Mouse (Mus musculus) CH12.LX (cell line): ENCODE results near the gene Wdr62. TPM values are rescaled to one million over a fixed set of nuclear protein-coding genes. Genes with fewer than 3 reads are reported as not detected.
"Not testable (repeated sequence)": the region's sequence is repeated elsewhere in the genome, so short reads cannot be mapped to it uniquely, and the experiment has no call there.

Experiments
- DNase-seq: peaks from one replicate; pipeline ENCODE4 v3.0.0-alpha.2; 2013; ENCODE audit errors: extremely low read depth
- H3K27ac ChIP-seq: 2 replicates; pipeline ENCODE4 v1.5.1; 2012; ENCODE audit warnings: low read depth, mild to moderate bottlenecking, control low read depth, moderate library complexity; ENCODE audit not compliant: insufficient read depth
- H3K27me3 ChIP-seq: replicated peaks from 2 replicates; pipeline ENCODE3; 2012; ENCODE audit warnings: inconsistent platforms
- H3K36me3 ChIP-seq, 2 experiments: replicated peaks in 1 of 2; 2 replicates each; pipeline versions ENCODE3 to v1.6.1; 2012; ENCODE audit warnings: inconsistent platforms in 1 of 2, low read length in 1 of 2, mild to moderate bottlenecking in 1 of 2, mixed read lengths in 1 of 2, moderate library complexity in 1 of 2; ENCODE audit not compliant: control insufficient read depth in 1 of 2, insufficient read depth in 1 of 2
- H3K4me1 ChIP-seq, 2 experiments: 2 replicates each; pipeline ENCODE4 v1.6.1; 2012; ENCODE audit warnings: inconsistent platforms in 1 of 2, moderate library complexity in 1 of 2; ENCODE audit not compliant: insufficient read depth in 2 of 2, control insufficient read depth in 1 of 2
- H3K4me2 ChIP-seq: 2 replicates; pipeline ENCODE4 v1.6.1; 2012; ENCODE audit warnings: low read depth, mild to moderate bottlenecking, control low read depth; ENCODE audit not compliant: poor library complexity, insufficient read depth, severe bottlenecking
- H3K4me3 ChIP-seq, 3 experiments: fragments of 150-350 bp in 1 of 3; sonication (generic) in 1 of 3; replicated peaks in 1 of 3; 2 replicates each; pipeline versions ENCODE3 to v1.5.1; 2011 to 2012; ENCODE audit warnings: low read depth in 2 of 3, low read length in 2 of 3, mild to moderate bottlenecking in 2 of 3, moderate library complexity in 2 of 3, control low read depth in 1 of 3, improper control_type of control experiment in 1 of 3, inconsistent platforms in 1 of 3, mixed read lengths in 1 of 3; ENCODE audit not compliant: poor library complexity in 1 of 3
- H3K79me2 ChIP-seq: replicated peaks from 2 replicates; pipeline ENCODE4 v1.6.1; 2012; ENCODE audit warnings: mild to moderate bottlenecking, moderate library complexity; ENCODE audit not compliant: control insufficient read depth, poor library complexity, insufficient read depth, severe bottlenecking; ENCODE audit errors: extremely low read depth
- H3K9ac ChIP-seq: 2 replicates; pipeline ENCODE4 v1.6.1; 2012; ENCODE audit warnings: low read depth, mild to moderate bottlenecking, control low read depth, moderate library complexity; ENCODE audit not compliant: insufficient read depth
- H3K9me3 ChIP-seq: replicated peaks from 2 replicates; pipeline ENCODE3; 2012; ENCODE audit warnings: low read length, inconsistent platforms, mixed read lengths
- CTCF ChIP-seq, 2 experiments: IDR thresholded peaks in 1 of 2; conservative IDR thresholded peaks in 1 of 2; 2 replicates each; pipeline ENCODE4 v1.5.1; 2011 to 2012; ENCODE audit warnings: low read depth in 2 of 2, low read length in 2 of 2, improper control_type of control experiment in 1 of 2, inconsistent platforms in 1 of 2, mild to moderate bottlenecking in 1 of 2, moderate library complexity in 1 of 2
- ELF1 ChIP-seq: IDR thresholded peaks from 2 replicates; pipeline ENCODE4 v1.6.1; 2014; ENCODE audit warnings: low read depth, mild to moderate bottlenecking, inconsistent platforms, low read length, improper control_type of control experiment
- EP300 ChIP-seq: IDR thresholded peaks from 2 replicates; pipeline ENCODE4 v1.6.1; 2011; ENCODE audit warnings: low read length, improper control_type of control experiment
- GABPA ChIP-seq: IDR thresholded peaks from 2 replicates; pipeline ENCODE4 v1.6.1; 2012; ENCODE audit warnings: low read depth, low read length, improper control_type of control experiment, inconsistent platforms; ENCODE audit not compliant: insufficient replicate concordance
- HCFC1 ChIP-seq: IDR thresholded peaks from 2 replicates; pipeline ENCODE4 v1.6.1; 2012; ENCODE audit warnings: low read depth, mild to moderate bottlenecking, inconsistent platforms, low read length, improper control_type of control experiment
- IRF4 ChIP-seq: IDR thresholded peaks from 2 replicates; pipeline ENCODE4 v1.6.1; 2014; ENCODE audit warnings: low read depth, mild to moderate bottlenecking, inconsistent platforms, low read length, improper control_type of control experiment
- JUN ChIP-seq: IDR thresholded peaks from 2 replicates; pipeline ENCODE4 v1.6.1; 2011; ENCODE audit warnings: low read depth, mild to moderate bottlenecking, low read length, improper control_type of control experiment, moderate library complexity; ENCODE audit not compliant: insufficient read depth
- JUND ChIP-seq: conservative IDR thresholded peaks from 2 replicates; pipeline ENCODE4 v1.6.1; 2011; ENCODE audit warnings: low read depth, low read length, improper control_type of control experiment
- MAFK ChIP-seq: IDR thresholded peaks from 2 replicates; pipeline ENCODE4 v1.6.1; 2011; ENCODE audit warnings: low read length, improper control_type of control experiment; ENCODE audit not compliant: insufficient replicate concordance
- MAZ ChIP-seq: IDR thresholded peaks from 2 replicates; pipeline ENCODE4 v1.6.1; 2012; ENCODE audit warnings: low read depth, mild to moderate bottlenecking, inconsistent platforms, low read length, improper control_type of control experiment, moderate library complexity
- NELFE ChIP-seq: IDR thresholded peaks from 2 replicates; pipeline ENCODE4 v1.6.1; 2011; ENCODE audit warnings: low read depth, low read length, improper control_type of control experiment
- NRF1 ChIP-seq: IDR thresholded peaks from 2 replicates; pipeline ENCODE4 v1.6.1; 2014; ENCODE audit warnings: low read depth, mild to moderate bottlenecking, inconsistent platforms, low read length, improper control_type of control experiment, moderate library complexity
- PAX5 ChIP-seq: IDR thresholded peaks from 2 replicates; pipeline ENCODE4 v1.6.1; 2012; ENCODE audit warnings: low read length, inconsistent platforms, mixed read lengths
- RCOR1 ChIP-seq: conservative IDR thresholded peaks from 2 replicates; pipeline ENCODE4 v1.6.1; 2012; ENCODE audit warnings: low read depth, mild to moderate bottlenecking, inconsistent platforms, low read length, improper control_type of control experiment
- TCF12 ChIP-seq: IDR thresholded peaks from 2 replicates; pipeline ENCODE4 v1.6.1; 2014; ENCODE audit warnings: low read depth, mild to moderate bottlenecking, inconsistent platforms, low read length, improper control_type of control experiment
- UBTF ChIP-seq: IDR thresholded peaks from 2 replicates; pipeline ENCODE4 v1.6.1; 2012; ENCODE audit warnings: low read depth, mild to moderate bottlenecking, inconsistent platforms, low read length, improper control_type of control experiment, moderate library complexity
- ZC3H11A ChIP-seq: IDR thresholded peaks from 2 replicates; pipeline ENCODE4 v1.6.1; 2012; ENCODE audit warnings: low read depth, mild to moderate bottlenecking, inconsistent platforms, low read length, improper control_type of control experiment
- ZKSCAN1 ChIP-seq: IDR thresholded peaks from 2 replicates; pipeline ENCODE4 v1.6.1; 2012; ENCODE audit warnings: low read depth, inconsistent platforms, low read length, improper control_type of control experiment, borderline replicate concordance
- ZMIZ1 ChIP-seq: IDR thresholded peaks from 2 replicates; pipeline ENCODE4 v1.6.1; 2012; ENCODE audit warnings: low read depth, mild to moderate bottlenecking, inconsistent platforms, low read length, improper control_type of control experiment
- dilution Hi-C: fragments of 300-500 bp; cut with MboI; formaldehyde crosslinking; loops from 2 replicates; pipeline ENCODE4 v1.14.3; 2020; ENCODE audit warnings: low sequenced_read_pairs; ENCODE audit not compliant: extremely low pct_unique_long_range_greater_than_20kb, extremely low pct_ligation_motif_present
- in situ Hi-C: fragments of 300-500 bp; cut with MboI; formaldehyde crosslinking; loops from 3 replicates; pipeline ENCODE4 v1.14.3; 2019; ENCODE audit warnings: low sequenced_read_pairs, low pct_ligation_motif_present, low pct_unique_long_range_greater_than_20kb, mixed read lengths
- polyA plus RNA-seq: library from polyadenylated mRNA; unstranded; fragments of >175 nt; gene quantifications from 2 replicates; pipeline ENCODE4 v1.2.1, GENCODE M21; 2012; ENCODE audit warnings: low read depth; ENCODE audit not compliant: insufficient read length
- total RNA-seq, 2 experiments: library from RNA; depleted of rRNA; stranded (reverse); fragments of 300-350 nt in 1 of 2; fragments of >200 nt in 1 of 2; gene quantifications; 2 replicates each; pipeline ENCODE4 v1.2.3; 2012 to 2014

Wdr62 gene
- total and polyA plus RNA-seq, 3 experiments = 2.3 to 19.7 (median 5.3) TPM

DNA sequence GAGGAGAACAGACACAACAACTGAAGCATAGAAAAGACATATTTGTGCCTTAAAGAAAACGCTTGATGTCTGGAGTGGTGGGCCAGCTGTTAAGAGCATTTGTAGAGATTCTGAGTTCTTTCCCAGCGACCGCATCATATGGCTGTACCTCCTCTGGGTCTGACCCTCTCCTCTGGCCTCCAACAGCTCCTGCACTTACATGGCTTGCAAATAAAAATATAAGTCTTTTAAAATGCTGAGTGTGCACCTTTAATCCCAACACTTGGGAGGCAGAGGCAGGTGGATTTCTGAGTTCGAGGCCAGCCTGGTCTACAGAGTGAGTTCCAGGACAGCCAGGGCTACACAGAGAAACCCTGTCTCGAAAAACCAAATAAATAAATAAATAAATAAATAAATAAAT lies 79.6 kb downstream of the Wdr62 start:
- H3K79me2 ChIP-seq, in situ Hi-C loops, H3K4me2 ChIP-seq, H3K36me3 ChIP-seq, DNase-seq, H3K9me3 ChIP-seq, H3K9ac ChIP-seq, H3K4me3 ChIP-seq, H3K27ac ChIP-seq, H3K27me3 ChIP-seq, dilution Hi-C loops: not testable (repeated sequence)
- TF ChIP-seq MAFK = peak; percentile 40; the same call in 1 of the 2 replicates
- H3K4me1 ChIP-seq = peaks cover 4 to 15% of the 10 kb centered on the region in 2 experiments; a peak in 3 of 4 replicates

DNA sequence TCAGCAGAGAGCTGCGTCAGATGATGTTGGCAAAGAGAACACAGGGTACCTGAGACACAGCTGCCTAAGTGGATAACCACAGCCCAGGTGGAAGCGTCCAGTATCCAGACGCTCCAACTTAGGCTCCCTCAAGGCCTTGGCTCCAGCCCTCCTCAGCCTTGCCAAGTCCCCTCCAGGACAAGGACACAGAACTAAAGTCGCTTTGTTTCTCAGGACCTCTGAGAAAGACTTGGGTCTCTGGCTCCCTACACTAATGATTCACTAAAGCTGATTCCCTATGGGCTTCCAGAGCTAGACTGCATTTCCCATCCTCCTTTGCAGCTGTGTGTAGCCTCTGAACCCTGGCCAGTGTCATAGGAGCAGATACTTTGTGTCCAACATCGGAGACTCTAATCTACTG lies 80.0 kb downstream of the Wdr62 start:
- dilution Hi-C loops = no loop called here
- no peak overlapping the region for H3K4me3 ChIP-seq

DNA sequence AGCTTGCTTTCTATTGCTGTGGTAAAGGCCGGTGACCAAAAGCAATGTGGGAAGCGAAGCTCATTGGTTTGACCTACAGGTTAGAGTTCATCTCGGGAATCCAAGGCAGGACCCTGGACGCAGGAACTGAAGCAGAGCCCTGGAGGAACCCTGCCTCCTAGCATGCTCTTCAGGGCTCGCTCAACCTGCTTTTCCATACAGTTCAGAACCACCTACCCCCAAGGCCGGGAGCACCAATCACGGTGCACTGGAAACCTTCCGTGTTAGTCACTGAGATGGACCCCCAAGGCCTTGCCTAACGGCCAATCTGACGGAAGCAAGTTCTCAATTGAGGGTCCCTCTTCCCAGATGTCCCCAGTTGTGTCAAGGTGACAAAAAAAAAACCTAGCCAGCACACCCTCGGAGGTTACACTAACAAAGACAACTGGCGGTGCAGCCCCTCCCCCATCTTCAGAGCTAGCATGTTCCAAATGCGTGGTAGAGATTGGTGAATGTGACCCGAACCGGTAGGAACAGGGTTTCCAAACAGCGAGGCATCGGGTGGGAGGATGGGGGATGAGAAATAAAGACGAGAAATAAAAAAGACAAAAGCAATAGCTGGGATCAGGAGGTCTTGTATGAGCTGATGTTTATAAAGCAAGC lies 80.6 kb downstream of the Wdr62 start:
- Histone ChIP-seq H3K4me1 (peaks cover 4 to 22% of the 10 kb centered on the region in 2 experiments; a peak in 3 of 4 replicates), H3K27ac (no peak overlapping the region), H3K36me3 (no peaks in the 10 kb centered on the region), H3K4me3 (no peak overlapping the region), H3K9ac (no peak overlapping the region), H3K79me2 (no peaks in the 10 kb centered on the region), H3K4me2 (no peak overlapping the region), H3K9me3 (no peaks in the 10 kb centered on the region), H3K27me3 (no peaks in the 10 kb centered on the region)
- dilution Hi-C loops (no loop called here), in situ Hi-C loops (no loop called here)
- no peak for DNase-seq
- TF ChIP-seq PAX5 (no peak), ZMIZ1 (no peak), EP300 (no peak), ZC3H11A (no peak), JUND (no peak), NELFE (no peak), HCFC1 (no peak), JUN (no peak), TCF12 (no peak), IRF4 (no peak), GABPA (no peak), ZKSCAN1 (no peak), UBTF (no peak), NRF1 (no peak), RCOR1 (no peak)

More for the DNA sequence above, 80.0 kb downstream of the Wdr62 start:
- Histone ChIP-seq H3K4me2 (no peak overlapping the region), H3K9me3 (no peaks in the 10 kb centered on the region), H3K4me1 (peaks cover 4 to 20% of the 10 kb centered on the region in 2 experiments; a peak in 3 of 4 replicates), H3K36me3 (no peaks in the 10 kb centered on the region), H3K27ac (no peak overlapping the region), H3K9ac (no peak overlapping the region), H3K27me3 (no peaks in the 10 kb centered on the region), H3K79me2 (no peaks in the 10 kb centered on the region)
- no peak for DNase-seq
- TF ChIP-seq MAZ (no peak), ZMIZ1 (no peak), CTCF (conservative IDR thresholded peaks at IDR 0.05 in 1 of 2, IDR thresholded peaks at IDR 0.05 in 1 of 2; ENCODE audit: low read depth in 2 of 2, low read length in 2 of 2) (no peak), ELF1 (no peak), ZC3H11A (no peak)
- in situ Hi-C loops = no loop called here
